12 mouse cellular contexts compared by ENCODE assay signal in the genomic region with DNA sequence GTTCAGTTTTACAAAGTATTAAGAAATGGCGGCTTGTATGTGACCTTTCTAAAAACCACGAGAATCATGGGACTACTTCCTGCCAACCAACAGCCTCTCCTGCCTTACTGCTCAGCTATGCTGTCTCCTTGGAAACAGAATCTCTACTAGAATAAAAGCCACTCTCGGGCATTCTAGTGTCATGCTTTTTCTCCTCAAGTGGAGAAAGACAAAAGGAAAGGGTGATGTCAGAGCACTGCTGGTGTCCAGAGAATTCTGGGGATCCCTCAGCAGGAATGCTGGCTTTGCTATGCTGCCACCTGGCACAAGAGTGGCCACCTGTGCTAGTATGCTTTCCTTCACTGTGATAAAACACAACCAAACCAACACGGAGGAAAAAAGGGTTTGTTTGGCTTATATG. TPM values are rescaled to one million over a fixed set of nuclear protein-coding genes. Genes with fewer than 3 reads are reported as not detected.
DNase-seq lines count a peak whose midpoint lies in the region.
"Had no signal": no experiment of that assay in that cellular context is flagged by ENCODE, and none has a peak within 500 bp of the region (broad histone marks: within the 10 kb centered on the region; RNA-seq: fewer than 3 reads in every experiment).

No protein-coding gene starts in this region.

- H3K4me1 ChIP-seq in forebrain, embryonic 10.5 days, result peaks cover 19% of the 10 kb centered on the region
- H3K4me1 ChIP-seq in midbrain, embryonic 10.5 days, result peaks cover 17% of the 10 kb centered on the region
- H3K4me1 ChIP-seq: embryonic facial prominence, embryonic 15.5 days had no signal

- H3K36me3 ChIP-seq in forebrain, embryonic 10.5 days (replicated peaks), result no peaks in the 10 kb centered on the region
- H3K36me3 ChIP-seq in midbrain, embryonic 10.5 days, result no peaks in the 10 kb centered on the region

- no peaks in the 10 kb centered on the region for H3K27me3 ChIP-seq in forebrain, embryonic 10.5 days (ENCODE audit: poor library complexity, severe bottlenecking)
- H3K27me3 ChIP-seq in midbrain, embryonic 10.5 days (ENCODE audit: low read depth, poor library complexity, severe bottlenecking), result no peaks in the 10 kb centered on the region
- H3K27me3 ChIP-seq: embryonic facial prominence, embryonic 15.5 days had no signal

- no peak overlapping the region for H3K4me3 ChIP-seq in forebrain, embryonic 10.5 days
- H3K4me3 ChIP-seq in midbrain, embryonic 10.5 days, result no peak overlapping the region
- H3K4me3 ChIP-seq: embryonic facial prominence, embryonic 15.5 days; limb, embryonic 10.5 days had no signal

- no peaks in the 10 kb centered on the region for H3K9me3 ChIP-seq in forebrain, embryonic 10.5 days
- H3K9me3 ChIP-seq in midbrain, embryonic 10.5 days (replicated peaks), result no peaks in the 10 kb centered on the region
- H3K9me3 ChIP-seq: embryonic facial prominence, embryonic 15.5 days; limb, embryonic 10.5 days had no signal

- 25% methylated on average over 4 of the region's 4 CpGs for WGBS in forebrain, embryonic 10.5 days
- 20% methylated on average over 4 of the region's 4 CpGs for WGBS in midbrain, embryonic 10.5 days

- peak; percentile 11 for DNase-seq in 3T3-L1 (ENCODE audit: low read depth, low spot score)
- peak; percentile 78 for DNase-seq in brain, adult 2 months (ENCODE audit: low read depth, low spot score)
- no peak for DNase-seq in forebrain, embryonic 10.5 days (ENCODE audit: extremely low spot score, low spot score)
- DNase-seq in midbrain, embryonic 10.5 days (ENCODE audit: low spot score), result no peak
- no peak for DNase-seq in adrenal gland, postnatal 10 days
- DNase-seq in layer of hippocampus, postnatal 36 days, result no peak
- DNase-seq in thymus, postnatal 14 days, result no peak
- DNase-seq in adrenal gland, postnatal 25 days, result no peak
- DNase-seq: kidney, adult 8-10 months; thymus, adult 2 months had no signal

- H3K27ac ChIP-seq in forebrain, embryonic 10.5 days, result peak overlapping the region; percentile 66
- peak overlapping the region; percentile 68 for H3K27ac ChIP-seq in midbrain, embryonic 10.5 days (replicated peaks)
- H3K27ac ChIP-seq: embryonic facial prominence, embryonic 15.5 days; limb, embryonic 10.5 days had no signal

RNA-seq across cellular contexts. Expression of a gene that starts 57.0 kb away (rescaled TPM):
- polyA plus RNA-seq in forebrain, embryonic 10.5 days (2016; fragmentation: Nextera tagmentation; extraction: Ambion mirVana), result 15.4 and 18.3 TPM in 2 replicates
- 22.2 and 26.3 TPM in 2 replicates for polyA plus RNA-seq in midbrain, embryonic 10.5 days (2016; fragmentation: Nextera tagmentation; extraction: Ambion mirVana)
- 10 to 100 TPM; 87.7 to 92.0 TPM for total RNA-seq in adrenal gland, postnatal 10 days (2021)
- 10 to 100 TPM; 45.8 to 52.7 TPM for total RNA-seq in layer of hippocampus, postnatal 36 days (2021)
- 132 and 158 TPM in 2 replicates for total RNA-seq in adrenal gland, postnatal 25 days (2021)

Comparison
In these comparisons a context has a peak if more than half of its experiments do, and no peak if none do; other contexts are left out.
1. DNase-seq: peak in 3T3-L1 (single experiment) and brain, adult 2 months (single experiment); none in forebrain, embryonic 10.5 days (single experiment), midbrain, embryonic 10.5 days (single experiment), adrenal gland, postnatal 10 days (single experiment), layer of hippocampus, postnatal 36 days (0 of 2), thymus, postnatal 14 days (single experiment) and adrenal gland, postnatal 25 days (single experiment).